Mouse (Mus musculus): ENCODE results near the gene Bcl6b. TPM values are rescaled to one million over a fixed set of nuclear protein-coding genes. Genes with fewer than 3 reads are reported as not detected.

Gene Bcl6b
- total and polyA plus RNA-seq, 3 experiments: 0.22 TPM; not detected in 2

DNA sequence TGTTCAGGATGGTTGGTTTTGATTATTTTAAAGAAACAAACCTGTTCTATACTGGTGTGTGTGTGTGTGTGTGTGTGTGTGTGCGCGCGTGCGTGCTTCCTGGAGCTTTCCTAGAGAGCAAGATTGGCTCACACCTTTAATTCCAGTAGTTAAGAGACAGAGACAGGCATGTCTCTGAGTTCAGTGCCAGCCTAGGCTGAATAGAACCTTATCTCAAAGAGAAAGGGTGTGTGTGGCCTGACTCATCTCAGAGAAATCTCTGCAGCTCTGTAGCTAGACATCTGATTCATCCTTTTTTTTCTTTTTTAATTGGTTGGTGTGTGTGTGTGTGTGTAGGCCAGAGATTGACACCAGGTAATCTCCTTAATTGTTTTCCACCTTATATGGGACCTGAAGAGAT lies 29.4 kb upstream of the Bcl6b start:
- no peaks in the 10 kb centered on the region for H3K9me3 ChIP-seq (replicated peaks)
- no peak for DNase-seq (ENCODE audit: low spot score)
- no peak for TF ChIP-seq TAL1 (conservative IDR thresholded peaks at IDR 0.05; ENCODE audit: low read depth, low read length)
- no peak for TF ChIP-seq POLR2AphosphoS5 (IDR thresholded peaks at IDR 0.05; ENCODE audit: insufficient replicate concordance, low read depth, low read length)
- no peak for TF ChIP-seq GATA2 (IDR thresholded peaks at IDR 0.05; ENCODE audit: borderline replicate concordance, low read depth, low read length)
- TF ChIP-seq GATA1 (IDR thresholded peaks at IDR 0.05; ENCODE audit: borderline replicate concordance, low read length): no peak
- no peak for TF ChIP-seq CTCF (IDR thresholded peaks at IDR 0.05; ENCODE audit: low read depth, low read length)
- no peaks in the 10 kb centered on the region for H3K36me3 ChIP-seq (replicated peaks)
- no peak for ATAC-seq (ENCODE audit: extremely low read depth, insufficient number of reproducible peaks, low FRiP score, poor library complexity, severe bottlenecking)
- H3K4me1 ChIP-seq (ENCODE audit: insufficient read depth, low read depth, low read length): no peaks in the 10 kb centered on the region
- H3K27me3 ChIP-seq (ENCODE audit: insufficient read depth, low read length): peaks cover 34% of the 10 kb centered on the region
- H3K4me3 ChIP-seq (ENCODE audit: low read depth, low read length): no peak overlapping the region

GRCm38 (mm10) chr11:70254931-70255531 lies 25.4 kb upstream of the Bcl6b start, which contains the start of gene Alox12:
Alox12 (minus strand) TSS chr11:70255353.
- Histone ChIP-seq H3K9me3 (replicated peaks) (no peaks in the 10 kb centered on the region), H3K4me1 (ENCODE audit: insufficient read depth, low read depth, low read length) (no peaks in the 10 kb centered on the region), H3K27me3 (ENCODE audit: insufficient read depth, low read length) (peaks cover 59% of the 10 kb centered on the region), H3K4me3 (ENCODE audit: low read depth, low read length) (no peak within 1 kb of the TSS), H3K36me3 (replicated peaks) (no peaks in the 10 kb centered on the region)
- TF ChIP-seq CTCF (IDR thresholded peaks at IDR 0.05; ENCODE audit: low read depth, low read length): no peak
- no peak for TF ChIP-seq GATA1 (IDR thresholded peaks at IDR 0.05; ENCODE audit: borderline replicate concordance, low read length)
- no peak for TF ChIP-seq GATA2 (IDR thresholded peaks at IDR 0.05; ENCODE audit: borderline replicate concordance, low read depth, low read length)
- no peak for TF ChIP-seq POLR2AphosphoS5 (IDR thresholded peaks at IDR 0.05; ENCODE audit: insufficient replicate concordance, low read depth, low read length)
- ATAC-seq (ENCODE audit: extremely low read depth, insufficient number of reproducible peaks, low FRiP score, poor library complexity, severe bottlenecking) (no peak), DNase-seq (ENCODE audit: low spot score) (no peak)

- H3K4me1 ChIP-seq (ENCODE audit: insufficient read depth, low read depth, low read length): no peaks in the 10 kb centered on the region
- H3K9me3 ChIP-seq (replicated peaks): no peaks in the 10 kb centered on the region
- no peak overlapping the region for H3K4me3 ChIP-seq (ENCODE audit: low read depth, low read length)
- DNase-seq (ENCODE audit: low spot score) (no peak), ATAC-seq (ENCODE audit: extremely low read depth, insufficient number of reproducible peaks, low FRiP score, poor library complexity, severe bottlenecking) (no peak)
- no peaks in the 10 kb centered on the region for H3K36me3 ChIP-seq (replicated peaks)
- H3K27me3 ChIP-seq (ENCODE audit: insufficient read depth, low read length): peaks cover 62% of the 10 kb centered on the region
- TF ChIP-seq TAL1 (conservative IDR thresholded peaks at IDR 0.05; ENCODE audit: low read depth, low read length) (no peak), GATA2 (IDR thresholded peaks at IDR 0.05; ENCODE audit: borderline replicate concordance, low read depth, low read length) (no peak), GATA1 (IDR thresholded peaks at IDR 0.05; ENCODE audit: borderline replicate concordance, low read length) (no peak), CTCF (IDR thresholded peaks at IDR 0.05; ENCODE audit: low read depth, low read length) (no peak), POLR2AphosphoS5 (IDR thresholded peaks at IDR 0.05; ENCODE audit: insufficient replicate concordance, low read depth, low read length) (no peak)
These were observed 24.7 kb upstream of the Bcl6b start for GRCm38 (mm10) chr11:70254337-70254736.

DNA sequence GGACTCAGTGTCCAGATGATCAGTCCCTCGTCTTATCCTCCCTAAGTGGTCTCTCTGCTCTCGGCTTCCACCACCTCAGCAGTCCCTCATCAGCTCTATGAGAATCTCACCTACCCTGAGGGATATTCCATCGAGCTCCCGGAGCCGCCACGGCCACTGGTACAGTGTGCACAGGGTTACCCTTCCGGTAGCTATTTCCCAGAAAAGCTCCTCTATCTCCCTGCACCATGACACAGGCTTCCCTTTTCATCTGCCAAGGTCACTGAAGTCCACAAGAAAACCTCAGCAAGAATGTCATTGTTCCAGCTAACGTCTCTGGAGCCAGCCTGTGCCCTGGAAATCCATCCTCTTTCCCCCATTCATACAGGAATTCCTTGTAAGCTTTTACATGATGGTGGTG lies 22.3 kb upstream of the Bcl6b start:
- Histone ChIP-seq H3K4me1 (ENCODE audit: insufficient read depth, low read depth, low read length) (no peaks in the 10 kb centered on the region; the same call in 1 of the 2 replicates), H3K36me3 (replicated peaks) (no peaks in the 10 kb centered on the region), H3K27me3 (ENCODE audit: insufficient read depth, low read length) (peaks cover 56% of the 10 kb centered on the region), H3K9me3 (replicated peaks) (no peaks in the 10 kb centered on the region), H3K4me3 (ENCODE audit: low read depth, low read length) (no peak overlapping the region)
- TF ChIP-seq GATA2 (IDR thresholded peaks at IDR 0.05; ENCODE audit: borderline replicate concordance, low read depth, low read length) (no peak), POLR2AphosphoS5 (IDR thresholded peaks at IDR 0.05; ENCODE audit: insufficient replicate concordance, low read depth, low read length) (no peak), GATA1 (IDR thresholded peaks at IDR 0.05; ENCODE audit: borderline replicate concordance, low read length) (no peak), CTCF (IDR thresholded peaks at IDR 0.05; ENCODE audit: low read depth, low read length) (no peak), TAL1 (conservative IDR thresholded peaks at IDR 0.05; ENCODE audit: low read depth, low read length) (no peak)
- ATAC-seq (ENCODE audit: extremely low read depth, insufficient number of reproducible peaks, low FRiP score, poor library complexity, severe bottlenecking) (no peak), DNase-seq (ENCODE audit: low spot score) (no peak)

- no peak for TF ChIP-seq TAL1 (conservative IDR thresholded peaks at IDR 0.05; ENCODE audit: low read depth, low read length)
- TF ChIP-seq GATA2 (IDR thresholded peaks at IDR 0.05; ENCODE audit: borderline replicate concordance, low read depth, low read length): no peak
- no peak for TF ChIP-seq GATA1 (IDR thresholded peaks at IDR 0.05; ENCODE audit: borderline replicate concordance, low read length)
- no peak for TF ChIP-seq CTCF (IDR thresholded peaks at IDR 0.05; ENCODE audit: low read depth, low read length)
- TF ChIP-seq POLR2AphosphoS5 (IDR thresholded peaks at IDR 0.05; ENCODE audit: insufficient replicate concordance, low read depth, low read length): no peak
- no peak overlapping the region for H3K4me3 ChIP-seq (ENCODE audit: low read depth, low read length)
- H3K4me1 ChIP-seq (ENCODE audit: insufficient read depth, low read depth, low read length): peaks cover 2% of the 10 kb centered on the region; the same call in 1 of the 2 replicates
- ATAC-seq (ENCODE audit: extremely low read depth, insufficient number of reproducible peaks, low FRiP score, poor library complexity, severe bottlenecking) (no peak), DNase-seq (ENCODE audit: low spot score) (no peak)
- H3K36me3 ChIP-seq (replicated peaks): no peaks in the 10 kb centered on the region
- H3K9me3 ChIP-seq (replicated peaks): no peaks in the 10 kb centered on the region
- peaks cover 57% of the 10 kb centered on the region for H3K27me3 ChIP-seq (ENCODE audit: insufficient read depth, low read length)
These were observed 20.6 kb upstream of the Bcl6b start for GRCm38 (mm10) chr11:70250150-70250549.

DNA sequence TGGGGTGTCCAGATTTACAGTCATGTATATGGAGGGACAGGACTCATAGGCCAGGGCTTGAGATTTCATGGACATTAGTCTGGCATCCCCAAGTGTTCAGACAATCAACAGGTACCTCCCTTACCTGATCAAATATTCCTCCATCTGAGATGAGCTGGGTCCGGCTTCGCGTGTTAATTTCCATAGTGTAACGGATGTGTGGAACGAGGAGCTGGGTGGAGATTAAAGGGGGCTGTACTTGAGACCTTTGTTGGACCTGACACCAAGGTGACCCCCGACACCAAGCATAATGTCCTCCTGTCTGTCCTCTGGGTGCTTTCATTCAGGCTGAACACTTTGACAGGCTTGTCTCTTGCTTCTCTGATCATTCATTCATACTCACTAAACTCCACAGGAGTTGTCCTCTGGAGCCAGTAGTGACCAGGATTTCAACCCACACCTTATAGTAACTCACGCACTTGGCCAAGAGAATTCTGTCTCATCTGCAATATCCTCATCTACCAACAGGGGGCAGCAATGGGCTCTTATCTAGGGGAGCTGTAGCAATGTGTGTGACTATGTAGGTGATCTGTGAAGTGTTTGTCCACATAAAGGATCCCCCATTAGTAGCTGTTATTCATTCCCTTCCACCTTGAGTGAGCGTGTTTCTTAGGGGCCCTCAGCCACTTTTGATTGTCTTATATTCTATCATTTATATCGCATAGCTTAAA lies 17.7 kb upstream of the Bcl6b start:
- no peak overlapping the region for H3K4me3 ChIP-seq (ENCODE audit: low read depth, low read length)
- TF ChIP-seq TAL1 (conservative IDR thresholded peaks at IDR 0.05; ENCODE audit: low read depth, low read length) (no peak), GATA2 (IDR thresholded peaks at IDR 0.05; ENCODE audit: borderline replicate concordance, low read depth, low read length) (no peak), GATA1 (IDR thresholded peaks at IDR 0.05; ENCODE audit: borderline replicate concordance, low read length) (no peak), CTCF (IDR thresholded peaks at IDR 0.05; ENCODE audit: low read depth, low read length) (peak; percentile 93)
- peaks cover 50% of the 10 kb centered on the region for H3K27me3 ChIP-seq (ENCODE audit: insufficient read depth, low read length)
- H3K36me3 ChIP-seq (replicated peaks): no peaks in the 10 kb centered on the region
- H3K9me3 ChIP-seq (replicated peaks): no peaks in the 10 kb centered on the region
- H3K4me1 ChIP-seq (ENCODE audit: insufficient read depth, low read depth, low read length): peaks cover 5% of the 10 kb centered on the region; the same call in 1 of the 2 replicates
- peak; percentile 43 for DNase-seq (ENCODE audit: low spot score)
- no peak for ATAC-seq (ENCODE audit: extremely low read depth, insufficient number of reproducible peaks, low FRiP score, poor library complexity, severe bottlenecking)
